Mouse (Mus musculus): ENCODE measurements around the gene Rnase4. TPM values are rescaled to one million over a fixed set of nuclear protein-coding genes. Genes with fewer than 3 reads are reported as not detected.

Rnase4 gene
- polyA plus RNA-seq, 1 experiment, result 35.1 TPM

- 85% methylated on average over 2 of the region's 2 CpGs for WGBS
- TF ChIP-seq POLR2A (IDR thresholded peaks at IDR 0.05; ENCODE audit: low read depth, low read length), result no peak
- TF ChIP-seq CTCF (conservative IDR thresholded peaks at IDR 0.05; ENCODE audit: insufficient read depth, insufficient read length, low read depth, low read length), result no peak
- DNase-seq, result no peak
- Histone ChIP-seq H3K27ac (ENCODE audit: insufficient read depth, low read depth, low read length) (no peak overlapping the region), H3K4me3 (ENCODE audit: insufficient read depth, low read depth, low read length) (no peak overlapping the region), H3K27me3 (replicated peaks; ENCODE audit: control insufficient read depth, insufficient read depth, low read length) (no peaks in the 10 kb centered on the region), H3K4me1 (ENCODE audit: control insufficient read depth, insufficient read depth, low read length) (no peaks in the 10 kb centered on the region), H3K36me3 (ENCODE audit: control insufficient read depth, insufficient read depth, low read length) (no peaks in the 10 kb centered on the region)
Measured at GRCm38 (mm10) chr14:51081035-51081434, 9.8 kb upstream of the Rnase4 start.

- H3K27me3 ChIP-seq (replicated peaks; ENCODE audit: control insufficient read depth, insufficient read depth, low read length), result no peaks in the 10 kb centered on the region
- TF ChIP-seq POLR2A (IDR thresholded peaks at IDR 0.05; ENCODE audit: low read depth, low read length), result no peak
- no peak for TF ChIP-seq CTCF (conservative IDR thresholded peaks at IDR 0.05; ENCODE audit: insufficient read depth, insufficient read length, low read depth, low read length)
- H3K27ac ChIP-seq (ENCODE audit: insufficient read depth, low read depth, low read length), result no peak overlapping the region
- H3K4me3 ChIP-seq (ENCODE audit: insufficient read depth, low read depth, low read length), result peak overlapping the region; percentile 64
- whole genome bisulfite sequencing, result 5% methylated on average over 40 of the region's 40 CpGs
- H3K4me1 ChIP-seq (ENCODE audit: control insufficient read depth, insufficient read depth, low read length), result no peaks in the 10 kb centered on the region
- no peaks in the 10 kb centered on the region for H3K36me3 ChIP-seq (ENCODE audit: control insufficient read depth, insufficient read depth, low read length)
- DNase-seq, result peak; percentile 80
Measured at GRCm38 (mm10) chr14:51082599-51083581, 8.0 kb upstream of the Rnase4 start.

DNA sequence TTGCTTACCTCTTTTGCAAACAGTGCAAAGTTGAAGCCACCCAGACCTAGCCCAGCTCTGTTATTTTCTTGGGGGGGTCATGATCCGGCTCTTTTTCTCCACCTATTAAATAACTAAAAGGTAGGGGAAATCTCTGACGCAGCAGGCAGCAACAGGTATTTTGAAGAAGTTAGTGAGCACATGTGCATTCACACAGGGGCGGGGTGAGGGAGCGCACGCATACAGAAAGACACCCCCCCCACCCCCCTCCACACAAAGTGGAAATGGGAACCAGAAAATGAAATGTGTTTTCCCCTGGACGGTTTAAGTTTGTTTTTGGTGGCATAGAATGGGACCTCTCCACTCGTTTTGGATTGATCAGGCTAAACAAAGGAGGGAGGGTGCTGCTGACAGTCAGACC lies 7.1 kb upstream of the Rnase4 start:
- H3K36me3 ChIP-seq (ENCODE audit: control insufficient read depth, insufficient read depth, low read length), result no peaks in the 10 kb centered on the region
- no peak for TF ChIP-seq CTCF (conservative IDR thresholded peaks at IDR 0.05; ENCODE audit: insufficient read depth, insufficient read length, low read depth, low read length)
- no peak for TF ChIP-seq POLR2A (IDR thresholded peaks at IDR 0.05; ENCODE audit: low read depth, low read length)
- no peak overlapping the region for H3K4me3 ChIP-seq (ENCODE audit: insufficient read depth, low read depth, low read length)
- no peak overlapping the region for H3K27ac ChIP-seq (ENCODE audit: insufficient read depth, low read depth, low read length)
- H3K27me3 ChIP-seq (replicated peaks; ENCODE audit: control insufficient read depth, insufficient read depth, low read length), result no peaks in the 10 kb centered on the region
- no peaks in the 10 kb centered on the region for H3K4me1 ChIP-seq (ENCODE audit: control insufficient read depth, insufficient read depth, low read length)
- 63% methylated on average over 7 of the region's 7 CpGs for WGBS
- DNase-seq, result no peak

GRCm38 (mm10) chr14:51085086-51085485 lies 5.8 kb upstream of the Rnase4 start:
- no peak for TF ChIP-seq CTCF (conservative IDR thresholded peaks at IDR 0.05; ENCODE audit: insufficient read depth, insufficient read length, low read depth, low read length)
- TF ChIP-seq POLR2A (IDR thresholded peaks at IDR 0.05; ENCODE audit: low read depth, low read length), result no peak
- no peak for DNase-seq
- H3K4me3 ChIP-seq (ENCODE audit: insufficient read depth, low read depth, low read length), result no peak overlapping the region
- H3K27me3 ChIP-seq (replicated peaks; ENCODE audit: control insufficient read depth, insufficient read depth, low read length), result no peaks in the 10 kb centered on the region
- H3K4me1 ChIP-seq (ENCODE audit: control insufficient read depth, insufficient read depth, low read length), result no peaks in the 10 kb centered on the region
- no peak overlapping the region for H3K27ac ChIP-seq (ENCODE audit: insufficient read depth, low read depth, low read length)
- H3K36me3 ChIP-seq (ENCODE audit: control insufficient read depth, insufficient read depth, low read length), result no peaks in the 10 kb centered on the region
- WGBS, result 79% methylated on average over 2 of the region's 2 CpGs

DNA sequence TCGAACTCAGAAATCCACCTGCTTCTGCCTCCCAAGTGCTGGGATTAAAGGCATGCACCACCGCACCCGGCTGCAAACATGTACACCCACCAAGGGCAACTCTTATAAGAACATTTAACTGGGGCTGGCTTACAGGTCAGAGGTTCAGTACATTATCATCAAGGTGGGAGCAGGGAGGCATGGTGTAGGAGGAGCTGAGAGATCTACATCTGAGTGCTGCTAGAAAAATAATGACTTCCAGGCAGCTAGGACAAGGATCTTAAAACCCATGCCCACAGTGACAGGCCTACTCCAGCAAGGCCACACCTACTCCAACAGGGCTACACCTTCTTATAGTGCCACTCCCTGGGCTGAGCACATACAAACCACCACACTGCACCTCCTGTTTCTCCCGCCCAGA lies 5.0 kb upstream of the Rnase4 start:
- H3K36me3 ChIP-seq (ENCODE audit: control insufficient read depth, insufficient read depth, low read length), result no peaks in the 10 kb centered on the region
- H3K27me3 ChIP-seq (replicated peaks; ENCODE audit: control insufficient read depth, insufficient read depth, low read length), result no peaks in the 10 kb centered on the region
- no peak overlapping the region for H3K4me3 ChIP-seq (ENCODE audit: insufficient read depth, low read depth, low read length)
- DNase-seq, result no peak
- 87% methylated on average over 4 of the region's 4 CpGs for WGBS
- no peaks in the 10 kb centered on the region for H3K4me1 ChIP-seq (ENCODE audit: control insufficient read depth, insufficient read depth, low read length)
- TF ChIP-seq POLR2A (IDR thresholded peaks at IDR 0.05; ENCODE audit: low read depth, low read length) (no peak), CTCF (conservative IDR thresholded peaks at IDR 0.05; ENCODE audit: insufficient read depth, insufficient read length, low read depth, low read length) (no peak)
- H3K27ac ChIP-seq (ENCODE audit: insufficient read depth, low read depth, low read length), result no peak overlapping the region

GRCm38 (mm10) chr14:51087762-51088161 lies 3.1 kb upstream of the Rnase4 start:
- H3K4me1 ChIP-seq (ENCODE audit: control insufficient read depth, insufficient read depth, low read length), result no peaks in the 10 kb centered on the region
- TF ChIP-seq CTCF (conservative IDR thresholded peaks at IDR 0.05; ENCODE audit: insufficient read depth, insufficient read length, low read depth, low read length), result no peak
- TF ChIP-seq POLR2A (IDR thresholded peaks at IDR 0.05; ENCODE audit: low read depth, low read length), result no peak
- no peaks in the 10 kb centered on the region for H3K27me3 ChIP-seq (replicated peaks; ENCODE audit: control insufficient read depth, insufficient read depth, low read length)
- no peaks in the 10 kb centered on the region for H3K36me3 ChIP-seq (ENCODE audit: control insufficient read depth, insufficient read depth, low read length)
- WGBS, result 47% methylated on average over 9 of the region's 9 CpGs
- no peak overlapping the region for H3K27ac ChIP-seq (ENCODE audit: insufficient read depth, low read depth, low read length)
- no peak for DNase-seq
- H3K4me3 ChIP-seq (ENCODE audit: insufficient read depth, low read depth, low read length), result no peak overlapping the region

DNA sequence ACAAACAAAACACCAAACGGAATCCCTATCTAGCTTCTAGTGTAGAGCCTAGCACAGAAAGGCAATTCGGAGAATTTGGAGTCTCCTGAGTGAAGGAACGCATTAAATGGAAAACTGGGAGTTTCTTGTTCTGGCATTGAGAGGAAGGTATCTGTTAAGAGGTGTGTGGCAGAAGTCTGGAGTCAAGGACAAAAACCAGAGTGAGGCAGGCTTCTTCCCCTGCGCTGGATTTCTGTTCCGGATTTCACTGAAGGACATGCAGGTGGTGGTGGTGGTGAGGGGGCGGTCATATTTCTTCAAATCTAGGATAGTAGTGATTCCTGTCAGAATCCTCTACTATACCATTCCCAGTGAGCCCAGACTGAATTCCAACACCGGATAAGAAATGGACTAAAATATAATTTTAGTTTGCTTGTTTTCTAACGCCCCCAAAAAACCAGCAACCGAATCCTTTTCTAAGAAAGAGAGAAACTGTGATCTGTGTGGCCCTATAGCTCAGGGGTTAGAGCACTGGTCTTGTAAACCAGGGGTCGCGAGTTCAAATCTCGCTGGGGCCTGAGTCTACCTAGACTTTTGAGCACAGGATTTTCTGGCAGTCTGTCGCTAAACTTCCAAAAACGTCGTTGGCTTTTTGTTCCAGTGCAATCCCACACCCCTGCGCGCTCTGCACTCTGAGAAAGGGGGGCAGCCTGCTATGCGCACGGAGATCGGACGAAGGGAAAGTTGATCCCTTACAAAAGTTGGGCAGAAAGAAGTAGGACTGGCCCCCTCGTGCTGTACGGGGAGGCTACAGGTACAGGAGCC lies 2.5 kb upstream of the Rnase4 start:
- H3K27me3 ChIP-seq (replicated peaks; ENCODE audit: control insufficient read depth, insufficient read depth, low read length), result no peaks in the 10 kb centered on the region

More for the DNA sequence above, 2.5 kb upstream of the Rnase4 start:
- 6% methylated on average over 23 of the region's 23 CpGs for WGBS
- DNase-seq, result peak; percentile 94
- Histone ChIP-seq H3K4me1 (ENCODE audit: control insufficient read depth, insufficient read depth, low read length) (no peaks in the 10 kb centered on the region), H3K36me3 (ENCODE audit: control insufficient read depth, insufficient read depth, low read length) (no peaks in the 10 kb centered on the region), H3K27ac (ENCODE audit: insufficient read depth, low read depth, low read length) (peak overlapping the region; percentile 53), H3K4me3 (ENCODE audit: insufficient read depth, low read depth, low read length) (peak overlapping the region; percentile 80)
- TF ChIP-seq CTCF (conservative IDR thresholded peaks at IDR 0.05; ENCODE audit: insufficient read depth, insufficient read length, low read depth, low read length) (no peak), POLR2A (IDR thresholded peaks at IDR 0.05; ENCODE audit: low read depth, low read length) (no peak)
